Mouse (Mus musculus): ENCODE measurements around the gene Efcc1.
"Not testable (repeated sequence)": the region's sequence is repeated elsewhere in the genome, so short reads cannot be mapped to it uniquely, and the experiment has no call there.

DNA sequence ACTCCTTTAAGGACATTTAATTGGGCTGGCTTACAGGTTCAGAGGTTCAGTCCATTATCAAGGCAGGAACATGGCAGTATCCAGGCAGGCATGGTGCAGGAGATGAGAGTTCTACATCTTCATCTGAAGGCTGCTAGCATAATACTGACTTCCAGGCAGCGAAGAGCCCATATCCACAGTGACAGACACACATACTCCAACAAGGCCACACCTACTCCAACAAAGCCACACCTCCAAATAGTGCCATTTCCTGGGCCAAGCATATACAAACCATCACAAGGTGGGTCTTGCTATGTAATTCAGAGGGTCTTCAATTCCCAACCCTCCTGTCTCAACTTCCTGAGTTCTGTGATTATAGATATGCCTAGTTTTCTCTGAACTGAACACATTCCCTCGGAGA is 33.6 kb downstream of the Efcc1 start:
- not testable (repeated sequence) for TF ChIP-seq CTCF (IDR thresholded peaks at IDR 0.05; ENCODE audit: low read depth, low read length); TAL1 (conservative IDR thresholded peaks at IDR 0.05; ENCODE audit: low read depth, low read length); GATA1 (IDR thresholded peaks at IDR 0.05; ENCODE audit: borderline replicate concordance, low read length); GATA2 (IDR thresholded peaks at IDR 0.05; ENCODE audit: borderline replicate concordance, low read depth, low read length); POLR2AphosphoS5 (IDR thresholded peaks at IDR 0.05; ENCODE audit: insufficient replicate concordance, low read depth, low read length)
